Mouse (Mus musculus): Measurements from ENCODE around the gene B230118H07Rik. TPM values are rescaled to one million over a fixed set of nuclear protein-coding genes. Genes with fewer than 3 reads are reported as not detected.

Gene B230118H07Rik
- polyA plus RNA-seq, 1 experiment from 2014 or later: 58.8 TPM

- Histone ChIP-seq H3K4me1 (ENCODE audit: control insufficient read depth, insufficient read depth, low read length) (peaks cover 7% of the 10 kb centered on the region; the same call in 1 of the 2 replicates), H3K36me3 (ENCODE audit: control insufficient read depth, insufficient read depth, low read length) (peaks cover 6% of the 10 kb centered on the region; the same call in 1 of the 2 replicates), H3K9me3 (replicated peaks; ENCODE audit: control insufficient read depth, low read length) (no peaks in the 10 kb centered on the region), H3K9ac (ENCODE audit: low read length) (peak within 1 kb of the TSS; percentile 94), H3K27me3 (replicated peaks; ENCODE audit: control insufficient read depth, insufficient read depth, low read length) (no peaks in the 10 kb centered on the region), H3K27ac (ENCODE audit: low read depth, low read length) (peak within 1 kb of the TSS; percentile 53), H3K4me3 (ENCODE audit: low read depth, low read length) (peak within 1 kb of the TSS; percentile 92), H3K4me2 (ENCODE audit: low read length) (peak within 1 kb of the TSS; percentile 74)
- ATAC-seq: peak; percentile 96
- under 1% methylated on average over 62 of the region's 68 CpGs for WGBS
- DNase-seq (ENCODE audit: low spot score): peak; percentile 87
These were observed 29.1 kb upstream of the B230118H07Rik start, which contains the start of gene Traf6 for GRCm38 (mm10) chr2:101678236-101679021. Gene Traf6, plus strand, starts transcription at chr2:101678429.

GRCm38 (mm10) chr2:101673547-101673946 is 24.2 kb upstream of the B230118H07Rik start:
- Histone ChIP-seq H3K36me3 (ENCODE audit: control insufficient read depth, insufficient read depth, low read length) (no peaks in the 10 kb centered on the region), H3K27me3 (replicated peaks; ENCODE audit: control insufficient read depth, insufficient read depth, low read length) (no peaks in the 10 kb centered on the region), H3K4me3 (ENCODE audit: low read depth, low read length) (no peak overlapping the region), H3K27ac (ENCODE audit: low read depth, low read length) (no peak overlapping the region), H3K4me1 (ENCODE audit: control insufficient read depth, insufficient read depth, low read length) (no peaks in the 10 kb centered on the region), H3K9ac (ENCODE audit: low read length) (no peak overlapping the region), H3K9me3 (replicated peaks; ENCODE audit: control insufficient read depth, low read length) (no peaks in the 10 kb centered on the region), H3K4me2 (ENCODE audit: low read length) (no peak overlapping the region)
- 77% methylated on average over 3 of the region's 3 CpGs for WGBS
- DNase-seq (ENCODE audit: low spot score) (no peak), ATAC-seq (no peak)

- 87% methylated on average over 3 of the region's 3 CpGs for WGBS
- no peaks in the 10 kb centered on the region for H3K9me3 ChIP-seq (replicated peaks; ENCODE audit: control insufficient read depth, low read length)
- H3K4me1 ChIP-seq (ENCODE audit: control insufficient read depth, insufficient read depth, low read length): 0 out of 2 replicates have a peak, but pooled peaks cover 2% of the 10 kb centered on the region
- DNase-seq (ENCODE audit: low spot score): no peak
- ATAC-seq: no peak
- no peak overlapping the region for H3K27ac ChIP-seq (ENCODE audit: low read depth, low read length)
- H3K4me2 ChIP-seq (ENCODE audit: low read length): no peak overlapping the region
- no peaks in the 10 kb centered on the region for H3K27me3 ChIP-seq (replicated peaks; ENCODE audit: control insufficient read depth, insufficient read depth, low read length)
- no peaks in the 10 kb centered on the region for H3K36me3 ChIP-seq (ENCODE audit: control insufficient read depth, insufficient read depth, low read length)
- H3K4me3 ChIP-seq (ENCODE audit: low read depth, low read length): no peak overlapping the region
- no peak overlapping the region for H3K9ac ChIP-seq (ENCODE audit: low read length)
These were observed 19.4 kb upstream of the B230118H07Rik start for GRCm38 (mm10) chr2:101668751-101669150.

GRCm38 (mm10) chr2:101665703-101666092 is 16.4 kb upstream of the B230118H07Rik start:
- Histone ChIP-seq H3K4me1 (ENCODE audit: control insufficient read depth, insufficient read depth, low read length) (0 out of 2 replicates have a peak, but pooled peaks cover 2% of the 10 kb centered on the region), H3K27ac (ENCODE audit: low read depth, low read length) (0 out of 2 replicates have a peak overlapping the region, but pooled peaks have one; percentile 30), H3K36me3 (ENCODE audit: control insufficient read depth, insufficient read depth, low read length) (no peaks in the 10 kb centered on the region), H3K27me3 (replicated peaks; ENCODE audit: control insufficient read depth, insufficient read depth, low read length) (no peaks in the 10 kb centered on the region), H3K9ac (ENCODE audit: low read length) (no peak overlapping the region), H3K9me3 (replicated peaks; ENCODE audit: control insufficient read depth, low read length) (no peaks in the 10 kb centered on the region), H3K4me3 (ENCODE audit: low read depth, low read length) (no peak overlapping the region), H3K4me2 (ENCODE audit: low read length) (no peak overlapping the region)
- DNase-seq (ENCODE audit: low spot score) (peak; percentile 41), ATAC-seq (peak; percentile 74)
- WGBS: 69% methylated on average over 3 of the region's 3 CpGs

- ATAC-seq (peak; percentile 93), DNase-seq (ENCODE audit: low spot score) (peak; percentile 94)
- H3K27me3 ChIP-seq (replicated peaks; ENCODE audit: control insufficient read depth, insufficient read depth, low read length): no peaks in the 10 kb centered on the region
- no peak overlapping the region for H3K4me3 ChIP-seq (ENCODE audit: low read depth, low read length)
- no peaks in the 10 kb centered on the region for H3K36me3 ChIP-seq (ENCODE audit: control insufficient read depth, insufficient read depth, low read length)
- H3K4me1 ChIP-seq (ENCODE audit: control insufficient read depth, insufficient read depth, low read length): 0 out of 2 replicates have a peak, but pooled peaks cover 2% of the 10 kb centered on the region
- H3K9ac ChIP-seq (ENCODE audit: low read length): no peak overlapping the region
- no peaks in the 10 kb centered on the region for H3K9me3 ChIP-seq (replicated peaks; ENCODE audit: control insufficient read depth, low read length)
- H3K27ac ChIP-seq (ENCODE audit: low read depth, low read length): 0 out of 2 replicates have a peak overlapping the region, but pooled peaks have one; percentile 30
- no peak overlapping the region for H3K4me2 ChIP-seq (ENCODE audit: low read length)
- 17% methylated on average over 9 of the region's 9 CpGs for WGBS
These were observed 15.8 kb upstream of the B230118H07Rik start for GRCm38 (mm10) chr2:101665058-101665702.

- H3K36me3 ChIP-seq (ENCODE audit: control insufficient read depth, insufficient read depth, low read length): no peaks in the 10 kb centered on the region
These were observed 11.2 kb upstream of the B230118H07Rik start for GRCm38 (mm10) chr2:101660536-101660935.

GRCm38 (mm10) chr2:101652921-101653597 is 3.7 kb upstream of the B230118H07Rik start:
- H3K4me2 ChIP-seq (ENCODE audit: low read length): peak overlapping the region; percentile 57
- 17% methylated on average over 14 of the region's 14 CpGs for WGBS
- no peaks in the 10 kb centered on the region for H3K36me3 ChIP-seq (ENCODE audit: control insufficient read depth, insufficient read depth, low read length)
- peak overlapping the region; percentile 24 for H3K4me3 ChIP-seq (ENCODE audit: low read depth, low read length)
- 0 out of 2 replicates have a peak, but pooled peaks cover 3% of the 10 kb centered on the region for H3K27me3 ChIP-seq (replicated peaks; ENCODE audit: control insufficient read depth, insufficient read depth, low read length)
- H3K4me1 ChIP-seq (ENCODE audit: control insufficient read depth, insufficient read depth, low read length): peaks cover 6% of the 10 kb centered on the region; the same call in 1 of the 2 replicates
- H3K9me3 ChIP-seq (replicated peaks; ENCODE audit: control insufficient read depth, low read length): no peaks in the 10 kb centered on the region
- no peak overlapping the region for H3K27ac ChIP-seq (ENCODE audit: low read depth, low read length)
- ATAC-seq: peak; percentile 92
- H3K9ac ChIP-seq (ENCODE audit: low read length): peak overlapping the region; percentile 50; the same call in 1 of the 2 replicates
- peak; percentile 93 for DNase-seq (ENCODE audit: low spot score)

More at GRCm38 (mm10) chr2:101660536-101660935, 11.2 kb upstream of the B230118H07Rik start:
- Histone ChIP-seq H3K9me3 (replicated peaks; ENCODE audit: control insufficient read depth, low read length) (no peaks in the 10 kb centered on the region), H3K9ac (ENCODE audit: low read length) (no peak overlapping the region), H3K4me2 (ENCODE audit: low read length) (no peak overlapping the region), H3K4me3 (ENCODE audit: low read depth, low read length) (no peak overlapping the region), H3K4me1 (ENCODE audit: control insufficient read depth, insufficient read depth, low read length) (0 out of 2 replicates have a peak, but pooled peaks cover 1% of the 10 kb centered on the region), H3K27ac (ENCODE audit: low read depth, low read length) (no peak overlapping the region), H3K27me3 (replicated peaks; ENCODE audit: control insufficient read depth, insufficient read depth, low read length) (no peaks in the 10 kb centered on the region)
- DNase-seq (ENCODE audit: low spot score): no peak
- ATAC-seq: no peak
- WGBS: 79% methylated on average over 2 of the region's 2 CpGs

GRCm38 (mm10) chr2:101652204-101652920 is 3.0 kb upstream of the B230118H07Rik start:
- peak; percentile 71; the same call in 1 of the 2 replicates for ATAC-seq
- WGBS: 33% methylated on average over 14 of the region's 14 CpGs
- Histone ChIP-seq H3K36me3 (ENCODE audit: control insufficient read depth, insufficient read depth, low read length) (no peaks in the 10 kb centered on the region), H3K27ac (ENCODE audit: low read depth, low read length) (no peak overlapping the region), H3K4me1 (ENCODE audit: control insufficient read depth, insufficient read depth, low read length) (peaks cover 6% of the 10 kb centered on the region; the same call in 1 of the 2 replicates), H3K4me3 (ENCODE audit: low read depth, low read length) (peak overlapping the region; percentile 24), H3K9me3 (replicated peaks; ENCODE audit: control insufficient read depth, low read length) (no peaks in the 10 kb centered on the region), H3K4me2 (ENCODE audit: low read length) (peak overlapping the region; percentile 57), H3K9ac (ENCODE audit: low read length) (peak overlapping the region; percentile 50), H3K27me3 (replicated peaks; ENCODE audit: control insufficient read depth, insufficient read depth, low read length) (0 out of 2 replicates have a peak, but pooled peaks cover 3% of the 10 kb centered on the region)
- peak; percentile 20 for DNase-seq (ENCODE audit: low spot score)

Data from forebrain, embryonic 14.5 days (tissue).